Mouse (Mus musculus) G1E (cell line): ENCODE results near the gene Polr2c. TPM values are rescaled to one million over a fixed set of nuclear protein-coding genes. Genes with fewer than 3 reads are reported as not detected.

ENCODE experiments used
- ATAC-seq: 2 replicates; pipeline ENCODE4 v1.8.0; 2016; ENCODE audit warnings: mild to moderate bottlenecking; ENCODE audit not compliant: insufficient number of reproducible peaks, poor library complexity, low FRiP score, severe bottlenecking; ENCODE audit errors: extremely low read depth
- DNase-seq: peaks from one replicate; pipeline ENCODE4 v3.0.0; 2012; ENCODE audit warnings: low spot score
- H3K27me3 ChIP-seq: 2 replicates; pipeline ENCODE4 v1.6.1; 2012; ENCODE audit warnings: mild to moderate bottlenecking, low read length, inconsistent platforms; ENCODE audit not compliant: insufficient read depth
- H3K36me3 ChIP-seq: replicated peaks from 2 replicates; pipeline ENCODE3; 2012; ENCODE audit warnings: mild to moderate bottlenecking, inconsistent platforms
- H3K4me1 ChIP-seq: 2 replicates; pipeline ENCODE4 v1.6.1; 2012; ENCODE audit warnings: low read depth, low read length, inconsistent platforms, mixed read lengths; ENCODE audit not compliant: insufficient read depth
- H3K4me3 ChIP-seq: 2 replicates; pipeline ENCODE4 v1.5.1; 2012; ENCODE audit warnings: low read depth, mild to moderate bottlenecking, inconsistent platforms, low read length, moderate library complexity, mixed read lengths
- H3K9me3 ChIP-seq: replicated peaks from 2 replicates; pipeline ENCODE4 v1.6.1; 2012; ENCODE audit warnings: inconsistent platforms
- CTCF ChIP-seq: IDR thresholded peaks from 2 replicates; pipeline ENCODE4 v1.5.1; 2012; ENCODE audit warnings: low read depth, low read length, inconsistent platforms, mixed read lengths
- GATA1 ChIP-seq: IDR thresholded peaks from 2 replicates; pipeline ENCODE4 v1.6.1; 2012; ENCODE audit warnings: borderline replicate concordance, low read length, inconsistent platforms, mixed read lengths
- GATA2 ChIP-seq: IDR thresholded peaks from 2 replicates; pipeline ENCODE4 v1.6.1; 2012; ENCODE audit warnings: low read depth, low read length, inconsistent platforms, borderline replicate concordance
- POLR2AphosphoS5 ChIP-seq: IDR thresholded peaks from 2 replicates; pipeline ENCODE4 v1.6.1; 2012; ENCODE audit warnings: low read depth, low read length, inconsistent platforms; ENCODE audit not compliant: insufficient replicate concordance
- TAL1 ChIP-seq: conservative IDR thresholded peaks from 2 replicates; pipeline ENCODE4 v1.6.1; 2012; ENCODE audit warnings: low read depth, low read length, inconsistent platforms, mixed read lengths
- polyA plus RNA-seq: library from polyadenylated mRNA; stranded (reverse); fragments of >175 nt; gene quantifications from 2 replicates; pipeline ENCODE4 v1.2.3, GENCODE M21; 2012
- total RNA-seq, 2 experiments: library from RNA; stranded (forward) in 1 of 2; stranded (reverse) in 1 of 2; fragments of 200-1000 nt in 1 of 2; fragments of >200 nt in 1 of 2; fragmentation: Nextera tagmentation in 1 of 2; gene quantifications; 2 replicates each; pipeline ENCODE4 v1.2.3; 2014 to 2017

Polr2c gene
- total and polyA plus RNA-seq, 3 experiments: 33.8 to 95.8 (median 66.1) TPM

DNA sequence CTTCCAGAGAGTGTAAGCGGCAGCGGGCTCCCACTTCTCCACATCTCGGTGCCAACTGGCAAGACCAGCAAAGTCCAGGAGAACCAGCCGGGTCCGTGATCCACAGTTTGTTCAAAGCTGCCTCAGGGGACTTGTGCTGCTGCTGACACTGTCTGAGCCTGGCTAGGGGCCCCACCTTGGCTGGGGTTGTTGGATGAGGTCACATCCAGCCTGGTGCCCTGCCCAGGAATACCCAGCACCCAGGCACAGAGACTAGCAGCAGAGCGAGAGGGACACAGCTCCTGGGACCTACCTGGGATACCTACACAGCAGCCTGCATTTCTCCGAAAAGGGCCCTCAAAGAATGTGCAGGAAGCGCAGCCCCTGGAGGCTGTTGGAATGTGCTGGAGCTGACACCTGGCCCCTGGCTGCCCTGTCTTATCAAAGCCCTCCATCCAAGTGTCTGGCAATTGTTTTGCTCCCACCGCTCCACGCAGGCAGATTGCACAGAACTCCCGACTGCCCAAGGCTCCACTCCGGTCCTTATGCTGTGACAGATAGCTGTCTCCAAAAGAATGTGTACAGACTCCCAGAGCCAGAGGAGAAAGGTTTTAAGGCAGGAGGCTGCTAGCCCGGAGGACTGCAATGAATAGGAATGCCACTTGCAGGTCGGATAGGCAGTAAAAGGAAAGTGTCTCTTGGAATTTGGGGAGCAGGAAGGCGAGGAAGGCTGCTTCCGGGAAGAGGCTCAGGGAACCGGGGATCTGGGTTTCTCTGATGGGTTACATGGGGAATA lies 18.0 kb downstream of the Polr2c start:
- Histone ChIP-seq H3K36me3 (no peaks in the 10 kb centered on the region), H3K4me1 (peaks cover 58% of the 10 kb centered on the region), H3K27me3 (peaks cover 59% of the 10 kb centered on the region), H3K9me3 (no peaks in the 10 kb centered on the region), H3K4me3 (peak overlapping the region; percentile 70)
- TF ChIP-seq TAL1 (no peak), GATA1 (no peak), CTCF (no peak)
- ATAC-seq: no peak
- no peak for DNase-seq

- ATAC-seq: no peak
- H3K4me3 ChIP-seq: peak overlapping the region; percentile 70
- H3K9me3 ChIP-seq: no peaks in the 10 kb centered on the region
- TF ChIP-seq CTCF (no peak), TAL1 (no peak), POLR2AphosphoS5 (no peak), GATA1 (no peak), GATA2 (no peak)
- H3K36me3 ChIP-seq: no peaks in the 10 kb centered on the region
- peaks cover 56% of the 10 kb centered on the region for H3K27me3 ChIP-seq
- peaks cover 52% of the 10 kb centered on the region for H3K4me1 ChIP-seq
- DNase-seq: no peak
These were observed 18.6 kb downstream of the Polr2c start for GRCm38 (mm10) chr8:94875871-94876150.

DNA sequence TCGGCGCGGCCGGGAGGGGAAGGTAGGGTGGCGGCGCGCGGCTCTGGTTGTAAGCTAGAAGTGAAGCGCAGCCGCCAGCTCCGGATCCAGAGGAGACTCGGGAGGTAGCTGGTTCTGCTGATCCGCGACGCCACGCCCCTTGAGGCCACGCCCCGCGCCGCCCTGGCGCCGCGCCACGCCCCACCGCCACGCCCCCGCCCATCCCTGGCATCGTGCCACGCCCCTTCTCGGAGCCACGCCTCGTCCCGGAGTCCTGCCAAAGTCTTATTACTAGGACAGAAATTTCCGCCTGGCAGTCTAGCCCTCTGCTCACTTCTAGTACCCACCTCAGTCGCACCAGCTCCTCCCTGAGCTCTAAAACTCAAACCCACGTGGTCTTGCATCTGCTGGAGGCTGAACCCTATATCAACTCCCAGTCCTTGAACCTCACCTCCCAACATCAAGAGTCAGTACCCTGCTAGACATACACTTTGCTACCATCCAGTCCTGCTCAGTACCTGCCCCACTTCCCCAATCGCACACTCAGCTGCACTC lies 19.0 kb downstream of the Polr2c start, which contains the start of gene Dok4:
Gene Dok4, minus strand, starts transcription at position 134 of the 534 bp plus-strand sequence.
- peaks cover 48% of the 10 kb centered on the region for H3K4me1 ChIP-seq
- DNase-seq (peak; percentile 90), ATAC-seq (peak; percentile 45)
- peaks cover 56% of the 10 kb centered on the region for H3K27me3 ChIP-seq
- no peaks in the 10 kb centered on the region for H3K36me3 ChIP-seq
- no peaks in the 10 kb centered on the region for H3K9me3 ChIP-seq
- peak within 1 kb of the TSS; percentile 70 for H3K4me3 ChIP-seq
- TF ChIP-seq GATA2 (no peak), CTCF (no peak), GATA1 (no peak), POLR2AphosphoS5 (no peak), TAL1 (no peak)

DNA sequence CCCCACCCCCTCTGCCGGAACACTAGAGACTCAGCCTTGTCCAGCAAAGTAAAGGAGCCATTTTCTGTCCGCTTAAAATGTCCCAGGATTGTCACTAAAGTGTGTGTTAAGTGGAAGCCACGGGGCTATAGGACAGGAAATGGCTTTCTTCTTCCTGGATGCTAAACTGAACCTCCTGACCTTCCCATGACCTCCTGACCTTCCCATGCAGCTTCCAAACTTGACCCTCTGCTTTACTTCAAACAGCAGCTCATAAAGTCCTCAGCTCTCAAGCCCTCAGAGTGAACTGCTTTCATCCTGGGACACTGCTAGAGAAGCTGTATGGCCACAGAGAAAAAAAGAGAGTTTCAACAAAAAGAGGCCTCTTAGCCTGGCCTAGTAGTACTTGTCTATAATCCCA lies 19.6 kb downstream of the Polr2c start:
- H3K9me3 ChIP-seq: no peaks in the 10 kb centered on the region
- TF ChIP-seq CTCF: no peak
- no peak for TF ChIP-seq TAL1
- TF ChIP-seq GATA1: no peak
- peaks cover 52% of the 10 kb centered on the region for H3K27me3 ChIP-seq
- peaks cover 42% of the 10 kb centered on the region for H3K4me1 ChIP-seq
- ATAC-seq: no peak
- no peaks in the 10 kb centered on the region for H3K36me3 ChIP-seq
- DNase-seq: no peak
- no peak overlapping the region for H3K4me3 ChIP-seq

GRCm38 (mm10) chr8:94880742-94881141 lies 23.5 kb downstream of the Polr2c start:
- no peak for TF ChIP-seq GATA2
- TF ChIP-seq CTCF: no peak
- no peak for DNase-seq

DNA sequence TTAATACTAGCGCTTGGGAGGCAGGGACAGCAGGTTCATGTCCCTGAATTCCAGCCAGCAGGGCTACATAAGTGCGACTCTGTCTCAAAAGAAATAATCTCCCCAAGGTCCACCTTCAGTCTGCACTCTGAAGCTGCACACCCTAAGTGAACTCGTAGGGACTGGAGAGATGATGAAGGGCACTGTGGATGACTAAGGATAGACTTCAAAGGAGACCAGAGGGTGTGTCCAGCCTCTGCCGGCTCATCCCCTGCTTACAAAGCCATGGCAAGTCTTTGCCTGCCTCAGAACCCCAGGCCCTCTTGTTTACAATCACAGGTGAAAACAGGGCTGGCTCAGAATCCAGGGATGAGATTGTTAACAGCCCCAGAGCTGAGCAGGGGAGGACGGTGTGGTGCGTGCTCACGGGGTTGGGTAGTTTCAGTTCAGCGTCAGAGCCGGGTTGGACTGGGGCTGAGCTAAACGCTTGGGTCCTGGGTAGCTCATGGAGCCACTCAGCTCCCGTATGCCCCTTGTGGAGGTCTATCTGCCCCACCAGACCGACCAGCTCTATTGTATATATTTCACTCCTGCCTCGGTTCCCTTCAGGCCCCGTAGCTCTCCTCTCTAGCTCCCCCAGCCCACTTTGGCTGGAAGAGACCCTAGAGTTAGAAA lies 31.3 kb downstream of the Polr2c start:
- Histone ChIP-seq H3K9me3 (no peaks in the 10 kb centered on the region), H3K4me1 (0 out of 2 replicates have a peak, but pooled peaks cover 2% of the 10 kb centered on the region), H3K27me3 (peaks cover 59% of the 10 kb centered on the region), H3K36me3 (no peaks in the 10 kb centered on the region), H3K4me3 (no peak overlapping the region)
- DNase-seq (no peak), ATAC-seq (no peak; the same call in 1 of the 2 replicates)
- TF ChIP-seq GATA1: no peak

More at GRCm38 (mm10) chr8:94880742-94881141, 23.5 kb downstream of the Polr2c start:
- peaks cover 16% of the 10 kb centered on the region for H3K4me1 ChIP-seq
- no peaks in the 10 kb centered on the region for H3K9me3 ChIP-seq
- no peak overlapping the region for H3K4me3 ChIP-seq
- no peak for ATAC-seq
- no peaks in the 10 kb centered on the region for H3K36me3 ChIP-seq
- peaks cover 36% of the 10 kb centered on the region for H3K27me3 ChIP-seq
